Mouse (Mus musculus): Measurements from ENCODE around the gene Inafm1.

DNA sequence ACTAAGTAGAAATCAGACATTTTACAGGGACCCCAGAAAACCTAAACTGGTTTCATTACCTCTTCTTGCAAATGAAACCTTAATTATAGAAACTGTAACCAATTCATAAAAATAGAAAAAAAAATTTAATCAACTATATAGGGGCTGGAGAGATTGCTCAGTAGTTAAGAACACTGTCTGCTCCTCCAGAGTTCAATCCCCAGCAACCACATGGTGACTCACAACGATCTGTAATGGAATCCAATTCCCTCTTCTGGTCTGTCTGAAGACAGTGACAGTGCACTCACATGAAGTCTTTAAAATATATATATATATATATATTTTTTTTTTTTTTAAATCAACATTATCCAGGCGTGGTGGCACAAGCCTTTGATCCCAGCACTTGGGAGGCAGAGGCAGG lies 13.6 kb upstream of the Inafm1 start:
- TF ChIP-seq EP300 (optimal IDR thresholded peaks at IDR 0.05): peak; percentile 30
- TF ChIP-seq CTCF (IDR thresholded peaks at IDR 0.05; ENCODE audit: low read depth): no peak
